Mouse (Mus musculus): ENCODE measurements around the gene Arhgap31. TPM values are rescaled to one million over a fixed set of nuclear protein-coding genes. Genes with fewer than 3 reads are reported as not detected.
A peak's percentile ranks its signal among the peaks of the same experiment; 100 is the strongest.

Gene Arhgap31
- polyA plus RNA-seq, 1 experiment from 2014 or later = 33.9 TPM

DNA sequence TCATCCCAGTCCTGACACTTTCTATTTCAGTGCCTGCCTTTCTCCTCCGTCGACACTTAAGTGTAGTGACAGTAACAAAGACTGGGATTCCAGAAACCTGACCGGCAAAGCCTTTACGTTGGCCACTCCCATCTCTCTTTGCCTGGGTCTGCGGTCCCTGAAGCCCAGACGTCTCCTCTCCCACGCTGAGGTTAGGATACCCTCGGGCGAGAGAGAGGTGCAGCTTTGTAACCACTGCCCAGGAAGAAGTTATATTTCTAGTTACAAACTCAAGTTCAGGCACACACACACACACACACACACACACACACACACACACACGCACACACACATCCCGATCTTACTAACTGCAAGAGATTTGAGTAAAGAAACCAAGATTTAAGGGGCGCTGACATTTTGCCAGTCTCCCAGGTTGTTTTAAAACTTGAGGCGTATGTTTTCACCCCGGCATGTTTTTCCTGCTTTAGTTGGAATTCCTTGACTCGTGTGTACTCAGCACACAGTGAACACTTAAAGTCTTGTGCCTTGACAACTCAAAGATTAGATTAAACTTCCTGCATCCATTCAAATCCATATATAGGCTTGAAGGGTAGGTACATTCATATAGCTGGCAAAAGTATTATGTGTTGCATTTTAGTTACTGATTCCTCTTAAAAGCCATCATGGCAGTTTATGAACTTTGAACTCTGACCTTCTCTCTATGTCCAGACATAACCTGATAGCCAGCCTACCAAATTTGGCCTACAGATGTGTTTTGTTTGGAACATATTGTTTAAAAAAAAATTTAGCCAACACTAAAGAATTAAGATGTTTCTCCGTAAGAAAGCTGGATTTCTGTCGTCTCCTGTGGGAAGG, 557 bp upstream of the Arhgap31 start:
- Histone ChIP-seq H3K36me3 (ENCODE audit: control insufficient read depth, insufficient read depth, low read length) (no peaks in the 10 kb centered on the region), H3K27ac (ENCODE audit: low read depth, low read length) (peak overlapping the region; percentile 100), H3K4me3 (ENCODE audit: low read depth, low read length) (peak overlapping the region; percentile 80), H3K4me1 (ENCODE audit: control insufficient read depth, insufficient read depth, low read length) (peaks cover 26% of the 10 kb centered on the region), H3K4me2 (peak overlapping the region; percentile 60), H3K9ac (ENCODE audit: low read depth, low read length) (peak overlapping the region; percentile 97), H3K9me3 (replicated peaks; ENCODE audit: control insufficient read depth, low read length) (no peaks in the 10 kb centered on the region), H3K27me3 (ENCODE audit: control insufficient read depth, insufficient read depth, low read length) (no peaks in the 10 kb centered on the region)
- ATAC-seq (replicated peaks; ENCODE audit: insufficient number of reproducible peaks, low FRiP score, low TSS enrichment) = peak; percentile 69; the same call in 1 of the 2 replicates
- 17% methylated on average over 17 of the region's 17 CpGs for WGBS (ENCODE audit: insufficient replicate concordance)

DNA sequence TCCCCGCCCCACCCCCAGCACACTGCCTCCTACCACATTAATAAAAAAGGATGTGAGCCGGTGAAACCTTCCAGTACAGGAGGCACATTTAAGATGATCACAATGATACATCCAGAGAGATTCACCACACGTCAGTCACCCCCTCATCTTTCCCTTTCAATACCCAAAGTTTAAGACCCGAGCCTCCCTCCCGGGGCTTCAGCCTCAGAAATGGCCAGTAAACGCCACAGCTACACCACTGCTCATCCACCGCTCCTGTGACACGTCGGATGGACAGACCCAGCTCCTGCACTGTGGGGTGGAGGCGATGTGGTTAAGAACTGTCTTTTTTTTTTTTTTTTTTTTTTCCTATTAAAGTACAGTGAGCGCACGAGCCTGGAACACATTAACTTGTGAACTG, 969 bp downstream of the Arhgap31 start:
- Histone ChIP-seq H3K9me3 (replicated peaks; ENCODE audit: control insufficient read depth, low read length) (no peaks in the 10 kb centered on the region), H3K27ac (ENCODE audit: low read depth, low read length) (peak overlapping the region; percentile 100), H3K4me3 (ENCODE audit: low read depth, low read length) (peak overlapping the region; percentile 80), H3K4me1 (ENCODE audit: control insufficient read depth, insufficient read depth, low read length) (peaks cover 37% of the 10 kb centered on the region), H3K36me3 (ENCODE audit: control insufficient read depth, insufficient read depth, low read length) (no peaks in the 10 kb centered on the region), H3K4me2 (peak overlapping the region; percentile 60), H3K27me3 (ENCODE audit: control insufficient read depth, insufficient read depth, low read length) (no peaks in the 10 kb centered on the region), H3K9ac (ENCODE audit: low read depth, low read length) (peak overlapping the region; percentile 97)
- ATAC-seq (replicated peaks; ENCODE audit: insufficient number of reproducible peaks, low FRiP score, low TSS enrichment) = no peak
- under 1% methylated on average over 12 of the region's 12 CpGs for WGBS (ENCODE audit: insufficient replicate concordance)

DNA sequence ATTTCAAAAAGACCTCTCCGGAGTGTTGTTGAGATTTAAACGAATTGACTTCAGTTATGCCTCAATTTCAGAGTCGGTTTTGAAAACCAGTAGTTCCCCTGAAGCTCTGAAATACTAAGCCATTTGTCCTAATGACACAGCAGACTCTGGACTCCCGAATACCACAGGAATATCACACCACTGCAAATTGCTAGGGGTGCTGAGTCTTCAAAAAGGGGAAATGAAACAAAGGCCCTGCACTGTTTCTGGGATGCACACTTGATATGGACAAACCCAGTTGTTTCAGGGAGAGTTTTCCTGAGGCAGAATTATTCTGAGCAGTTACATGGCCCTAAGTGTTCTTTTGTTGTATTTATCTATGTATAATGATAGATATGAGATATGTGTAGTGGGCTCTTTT, 1.8 kb downstream of the Arhgap31 start:
- H3K9me3 ChIP-seq (replicated peaks; ENCODE audit: control insufficient read depth, low read length) = no peaks in the 10 kb centered on the region
- peaks cover 46% of the 10 kb centered on the region for H3K4me1 ChIP-seq (ENCODE audit: control insufficient read depth, insufficient read depth, low read length)

DNA sequence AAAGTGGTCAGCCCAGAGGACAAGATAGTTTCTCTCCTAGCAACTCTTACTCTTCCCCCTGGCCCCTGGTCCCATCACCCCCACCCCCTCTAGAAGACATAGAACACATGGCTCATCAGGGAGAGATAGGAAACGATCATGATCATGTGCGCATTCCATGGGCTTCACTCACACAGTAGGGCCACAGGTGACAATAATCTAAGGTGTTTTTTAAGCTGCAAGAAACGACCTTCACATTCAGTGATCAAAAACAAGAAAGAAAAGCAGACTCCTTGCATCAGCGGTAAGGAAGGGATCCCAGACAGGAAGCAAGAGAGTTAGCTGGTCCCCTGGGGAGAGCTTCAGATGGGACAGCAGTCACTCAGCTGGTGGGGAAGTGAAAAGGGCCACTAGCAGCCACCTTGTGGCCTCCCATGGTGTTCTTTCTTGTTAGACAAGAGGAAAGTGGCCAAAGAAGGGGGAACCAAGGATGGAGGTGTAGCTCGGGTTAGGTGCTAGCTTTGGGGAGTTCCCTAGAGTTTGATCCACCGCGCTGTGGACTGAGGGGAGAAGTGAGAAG, 4.0 kb downstream of the Arhgap31 start:
- peak overlapping the region; percentile 60 for H3K4me2 ChIP-seq
- 45% methylated on average over 7 of the region's 7 CpGs for WGBS (ENCODE audit: insufficient replicate concordance)
- ATAC-seq (replicated peaks; ENCODE audit: insufficient number of reproducible peaks, low FRiP score, low TSS enrichment) = no peak
- peak overlapping the region; percentile 59 for H3K9ac ChIP-seq (ENCODE audit: low read depth, low read length)
- peaks cover 57% of the 10 kb centered on the region for H3K4me1 ChIP-seq (ENCODE audit: control insufficient read depth, insufficient read depth, low read length)
- peak overlapping the region; percentile 80 for H3K4me3 ChIP-seq (ENCODE audit: low read depth, low read length)
- H3K36me3 ChIP-seq (ENCODE audit: control insufficient read depth, insufficient read depth, low read length) = no peaks in the 10 kb centered on the region
- no peaks in the 10 kb centered on the region for H3K27me3 ChIP-seq (ENCODE audit: control insufficient read depth, insufficient read depth, low read length)
- H3K9me3 ChIP-seq (replicated peaks; ENCODE audit: control insufficient read depth, low read length) = no peaks in the 10 kb centered on the region
- peak overlapping the region; percentile 7; the same call in 1 of the 2 replicates for H3K27ac ChIP-seq (ENCODE audit: low read depth, low read length)

More for the DNA sequence above, 1.8 kb downstream of the Arhgap31 start:
- Histone ChIP-seq H3K4me3 (ENCODE audit: low read depth, low read length) (peak overlapping the region; percentile 80), H3K27ac (ENCODE audit: low read depth, low read length) (peak overlapping the region; percentile 100), H3K27me3 (ENCODE audit: control insufficient read depth, insufficient read depth, low read length) (no peaks in the 10 kb centered on the region), H3K9ac (ENCODE audit: low read depth, low read length) (peak overlapping the region; percentile 97), H3K36me3 (ENCODE audit: control insufficient read depth, insufficient read depth, low read length) (no peaks in the 10 kb centered on the region), H3K4me2 (peak overlapping the region; percentile 60)
- WGBS (ENCODE audit: insufficient replicate concordance) = 40% methylated on average over 4 of the region's 4 CpGs
- no peak for ATAC-seq (replicated peaks; ENCODE audit: insufficient number of reproducible peaks, low FRiP score, low TSS enrichment)

DNA sequence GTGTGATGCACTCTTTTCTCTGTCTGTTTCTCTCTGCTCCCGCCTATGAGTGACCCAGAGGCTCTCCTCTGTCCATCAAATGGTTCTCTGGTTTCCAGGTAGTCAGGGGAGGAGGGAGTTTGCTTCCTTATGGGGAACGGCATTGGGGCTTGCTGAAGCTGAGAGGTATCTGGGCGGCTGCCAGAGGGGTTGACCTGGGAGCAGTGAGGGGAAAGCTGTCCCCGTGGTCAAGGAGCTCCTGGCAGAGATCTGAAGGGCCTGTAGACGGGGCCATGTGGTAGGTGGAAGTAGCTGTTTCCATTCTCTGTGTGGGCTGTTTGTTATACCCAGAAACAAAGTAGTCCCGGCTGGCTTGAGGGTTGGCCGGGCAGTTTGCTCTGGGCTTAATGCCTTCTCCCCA, 6.3 kb downstream of the Arhgap31 start:
- Histone ChIP-seq H3K4me2 (peak overlapping the region; percentile 29), H3K9me3 (replicated peaks; ENCODE audit: control insufficient read depth, low read length) (no peaks in the 10 kb centered on the region), H3K9ac (ENCODE audit: low read depth, low read length) (no peak overlapping the region), H3K36me3 (ENCODE audit: control insufficient read depth, insufficient read depth, low read length) (no peaks in the 10 kb centered on the region), H3K27ac (ENCODE audit: low read depth, low read length) (peak overlapping the region; percentile 54; the same call in 1 of the 2 replicates), H3K4me1 (ENCODE audit: control insufficient read depth, insufficient read depth, low read length) (peaks cover 74% of the 10 kb centered on the region), H3K4me3 (ENCODE audit: low read depth, low read length) (no peak overlapping the region), H3K27me3 (ENCODE audit: control insufficient read depth, insufficient read depth, low read length) (no peaks in the 10 kb centered on the region)
- 0 out of 2 replicates have a peak, but pooled peaks have one; percentile 17 for ATAC-seq (replicated peaks; ENCODE audit: insufficient number of reproducible peaks, low FRiP score, low TSS enrichment)
- 43% methylated on average over 7 of the region's 7 CpGs for WGBS (ENCODE audit: insufficient replicate concordance)

DNA sequence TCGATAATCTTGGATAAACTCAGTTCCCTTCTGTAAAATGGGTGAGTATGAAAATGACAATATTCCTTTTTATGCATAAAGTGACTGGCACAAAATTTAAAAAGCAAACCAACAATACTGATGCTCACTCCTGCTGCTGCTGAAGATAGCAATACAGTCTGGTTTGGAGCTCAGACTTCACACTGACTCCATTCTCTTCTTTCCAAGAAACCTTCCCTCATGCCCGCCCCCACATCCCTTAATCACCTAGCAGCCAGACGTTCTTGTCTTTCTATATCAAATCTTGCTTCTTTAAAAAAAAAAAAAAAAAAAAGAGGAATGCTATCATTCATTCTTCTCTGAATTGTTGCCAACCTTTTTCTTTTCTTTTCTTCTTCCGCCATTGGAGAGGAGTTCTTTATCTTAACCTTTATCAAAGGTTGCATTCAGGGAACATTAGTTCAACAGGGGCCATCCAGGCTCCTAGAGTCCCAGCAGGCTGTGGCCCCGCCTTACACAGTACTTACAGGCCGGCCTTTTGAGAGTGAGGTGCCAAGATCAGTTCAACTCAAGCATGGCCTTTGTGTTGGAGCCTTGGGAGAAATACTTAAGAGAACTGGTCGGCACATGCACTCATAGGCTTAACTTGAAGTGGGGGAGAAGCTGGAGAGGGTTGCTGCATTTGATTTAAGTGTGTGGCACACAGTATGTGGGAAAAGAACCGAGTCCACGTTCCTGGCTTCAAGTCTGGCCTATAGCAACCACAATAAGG, 7.4 kb downstream of the Arhgap31 start:
- Histone ChIP-seq H3K27me3 (ENCODE audit: control insufficient read depth, insufficient read depth, low read length) (no peaks in the 10 kb centered on the region), H3K9ac (ENCODE audit: low read depth, low read length) (no peak overlapping the region), H3K27ac (ENCODE audit: low read depth, low read length) (0 out of 2 replicates have a peak overlapping the region, but pooled peaks have one; percentile 29), H3K36me3 (ENCODE audit: control insufficient read depth, insufficient read depth, low read length) (no peaks in the 10 kb centered on the region), H3K4me3 (ENCODE audit: low read depth, low read length) (no peak overlapping the region), H3K9me3 (replicated peaks; ENCODE audit: control insufficient read depth, low read length) (no peaks in the 10 kb centered on the region), H3K4me1 (ENCODE audit: control insufficient read depth, insufficient read depth, low read length) (peaks cover 81% of the 10 kb centered on the region), H3K4me2 (no peak overlapping the region)
- WGBS (ENCODE audit: insufficient replicate concordance) = 58% methylated on average over 9 of the region's 9 CpGs
- no peak for ATAC-seq (replicated peaks; ENCODE audit: insufficient number of reproducible peaks, low FRiP score, low TSS enrichment)

DNA sequence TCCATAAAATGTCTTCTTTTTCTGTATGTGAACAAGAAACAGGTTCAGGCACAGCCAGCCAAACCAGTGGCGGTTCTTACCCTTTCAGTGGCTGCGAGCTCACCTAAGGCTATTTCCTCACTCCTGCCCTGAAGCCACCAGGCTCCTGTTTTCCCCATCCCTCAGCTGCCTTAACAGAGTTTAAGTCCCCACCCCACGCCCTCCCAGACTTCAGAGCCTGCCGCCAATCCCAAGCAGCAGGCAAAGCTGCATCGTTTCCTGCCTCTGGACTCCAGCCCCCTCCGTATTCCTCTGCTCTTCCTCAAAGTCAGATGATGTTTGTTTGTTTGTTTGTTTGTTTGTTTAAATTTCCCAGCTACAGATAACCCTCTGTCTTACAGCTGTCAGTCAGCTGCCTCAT, 9.6 kb downstream of the Arhgap31 start:
- Histone ChIP-seq H3K27me3 (ENCODE audit: control insufficient read depth, insufficient read depth, low read length) (no peaks in the 10 kb centered on the region), H3K4me3 (ENCODE audit: low read depth, low read length) (no peak overlapping the region), H3K36me3 (ENCODE audit: control insufficient read depth, insufficient read depth, low read length) (peaks cover 6% of the 10 kb centered on the region; the same call in 1 of the 2 replicates), H3K4me1 (ENCODE audit: control insufficient read depth, insufficient read depth, low read length) (peaks cover 71% of the 10 kb centered on the region), H3K9ac (ENCODE audit: low read depth, low read length) (no peak overlapping the region), H3K27ac (ENCODE audit: low read depth, low read length) (no peak overlapping the region), H3K4me2 (peak overlapping the region; percentile 16; the same call in 1 of the 2 replicates), H3K9me3 (replicated peaks; ENCODE audit: control insufficient read depth, low read length) (no peaks in the 10 kb centered on the region)
- ATAC-seq (replicated peaks; ENCODE audit: insufficient number of reproducible peaks, low FRiP score, low TSS enrichment) = no peak
- 32% methylated on average over 6 of the region's 6 CpGs for WGBS (ENCODE audit: insufficient replicate concordance)

DNA sequence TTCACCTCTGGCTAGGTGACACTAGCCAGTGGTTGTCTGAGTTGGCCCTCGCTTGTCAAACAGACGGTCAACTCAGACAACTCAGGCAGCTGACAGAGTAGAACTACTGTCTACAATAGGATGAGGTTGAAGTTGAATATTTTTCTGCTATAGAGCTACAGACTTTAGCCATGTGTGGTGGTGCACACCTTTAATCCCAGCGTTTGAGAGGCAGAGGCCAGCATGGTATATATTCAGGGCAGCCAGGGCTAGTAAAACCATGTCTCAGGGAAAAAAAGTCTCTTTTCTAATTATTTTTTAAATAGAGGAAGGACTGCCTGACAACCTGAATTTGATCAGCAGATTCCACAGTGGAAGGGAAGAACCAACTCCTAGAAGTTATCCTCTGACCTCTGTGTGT, 10.8 kb downstream of the Arhgap31 start:
- peaks cover 6% of the 10 kb centered on the region; the same call in 1 of the 2 replicates for H3K36me3 ChIP-seq (ENCODE audit: control insufficient read depth, insufficient read depth, low read length)
- peak overlapping the region; percentile 8; the same call in 1 of the 2 replicates for H3K9ac ChIP-seq (ENCODE audit: low read depth, low read length)
- WGBS (ENCODE audit: insufficient replicate concordance) = 66% methylated on average over 3 of the region's 3 CpGs
- H3K27ac ChIP-seq (ENCODE audit: low read depth, low read length) = peak overlapping the region; percentile 74
- no peak for ATAC-seq (replicated peaks; ENCODE audit: insufficient number of reproducible peaks, low FRiP score, low TSS enrichment)
- no peaks in the 10 kb centered on the region for H3K27me3 ChIP-seq (ENCODE audit: control insufficient read depth, insufficient read depth, low read length)
- no peak overlapping the region for H3K4me3 ChIP-seq (ENCODE audit: low read depth, low read length)
- peaks cover 63% of the 10 kb centered on the region for H3K4me1 ChIP-seq (ENCODE audit: control insufficient read depth, insufficient read depth, low read length)
- peak overlapping the region; percentile 31 for H3K4me2 ChIP-seq
- H3K9me3 ChIP-seq (replicated peaks; ENCODE audit: control insufficient read depth, low read length) = no peaks in the 10 kb centered on the region

All from heart, embryonic 11.5 days (tissue).